Mouse (Mus musculus) intestine, embryonic 14.5 days (tissue): ENCODE results near the gene Ints1. TPM values are rescaled to one million over a fixed set of nuclear protein-coding genes. Genes with fewer than 3 reads are reported as not detected.

Experiments used
- ATAC-seq: fragments of 200-750 bp; cut with Nextera tagmentation; replicated peaks from 2 replicates; pipeline ENCODE4 v1.8.0; 2017; ENCODE audit warnings: low read depth, moderate number of reproducible peaks, moderate TSS enrichment, moderate library complexity; ENCODE audit not compliant: low FRiP score, low TSS enrichment
- DNase-seq: peaks from one replicate; pipeline ENCODE4 v3.0.0-alpha.2; 2018; ENCODE audit warnings: low spot score
- H3K27ac ChIP-seq: fragments of 300-500 bp; sonication (generic); 2 replicates; pipeline ENCODE4 v1.5.1; 2014; ENCODE audit warnings: low read depth, mild to moderate bottlenecking, control low read depth
- H3K27me3 ChIP-seq: fragments of 300-500 bp; sonication (generic); replicated peaks from 2 replicates; pipeline ENCODE4 v1.6.1; 2014; ENCODE audit warnings: low read length, control low read depth; ENCODE audit not compliant: control insufficient read depth, insufficient read depth
- H3K36me3 ChIP-seq: fragments of 300-500 bp; sonication (generic); 2 replicates; pipeline ENCODE4 v1.6.1; 2014; ENCODE audit warnings: low read length, control low read depth; ENCODE audit not compliant: control insufficient read depth, insufficient read depth
- H3K4me1 ChIP-seq: fragments of 300-500 bp; sonication (generic); replicated peaks from 2 replicates; pipeline ENCODE4 v1.6.1; 2014; ENCODE audit warnings: low read length, control low read depth, mixed read lengths; ENCODE audit not compliant: control insufficient read depth, insufficient read depth
- H3K4me2 ChIP-seq: fragments of 300-500 bp; sonication (generic); 2 replicates; pipeline ENCODE4 v1.6.1; 2014; ENCODE audit warnings: low read length
- H3K4me3 ChIP-seq: fragments of 300-500 bp; sonication (generic); 2 replicates; pipeline ENCODE4 v1.5.1; 2014; ENCODE audit warnings: low read depth, low read length, control low read depth, mixed read lengths
- H3K9ac ChIP-seq: fragments of 300-500 bp; sonication (generic); 2 replicates; pipeline ENCODE4 v1.6.1; 2014; ENCODE audit warnings: mild to moderate bottlenecking, low read length
- H3K9me3 ChIP-seq: fragments of 300-500 bp; sonication (generic); 2 replicates; pipeline ENCODE4 v1.6.1; 2016; ENCODE audit warnings: low read length, control low read depth; ENCODE audit not compliant: control insufficient read depth
- WGBS: fragments of 180-500 bp; shearing (Covaris S2); extraction: QIAGEN DNeasy Blood & Tissue Kit; methylation state at CpG from one replicate; pipeline ENCODE4 v1.1.7; 2014; 5-methylcytosine and 5-hydroxymethylcytosine counted together
- polyA plus RNA-seq: library from polyadenylated mRNA; unstranded; fragments of >200 nt; fragmentation: Nextera tagmentation; extraction: Ambion mirVana; gene quantifications from 2 replicates; pipeline ENCODE4 v1.2.1, GENCODE M21; 2014

Gene Ints1
- polyA plus RNA-seq, 1 experiment from 2014 or later: 42.5 TPM

DNA sequence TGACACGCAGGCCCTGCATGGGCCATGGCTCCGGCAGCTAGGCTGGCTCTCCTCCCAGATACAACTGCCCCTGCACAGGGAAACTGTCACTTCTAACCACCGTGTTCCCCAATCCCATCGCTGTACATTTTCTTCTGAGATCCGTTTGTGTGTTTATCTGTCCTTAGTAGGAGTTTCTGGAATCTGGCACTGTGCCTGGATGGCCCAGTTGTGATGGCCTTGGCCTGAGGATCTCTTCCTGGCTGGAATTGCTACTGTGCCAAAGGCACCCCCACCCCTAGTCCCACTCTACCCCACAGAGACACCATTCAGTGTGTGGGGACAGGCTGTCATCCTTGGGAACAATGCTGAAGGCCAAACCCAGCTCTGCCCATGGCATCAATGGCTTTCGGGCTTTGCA is 40.5 kb upstream of the Ints1 start:
- WGBS: 71% methylated on average over 6 of the region's 6 CpGs
- Histone ChIP-seq H3K9me3 (no peaks in the 10 kb centered on the region), H3K27me3 (peaks cover 26% of the 10 kb centered on the region), H3K4me3 (no peak overlapping the region), H3K27ac (no peak overlapping the region), H3K4me2 (no peak overlapping the region), H3K4me1 (peaks cover 4% of the 10 kb centered on the region; the same call in 1 of the 2 replicates), H3K36me3 (no peaks in the 10 kb centered on the region), H3K9ac (no peak overlapping the region)
- no peak for ATAC-seq
- DNase-seq: no peak

DNA sequence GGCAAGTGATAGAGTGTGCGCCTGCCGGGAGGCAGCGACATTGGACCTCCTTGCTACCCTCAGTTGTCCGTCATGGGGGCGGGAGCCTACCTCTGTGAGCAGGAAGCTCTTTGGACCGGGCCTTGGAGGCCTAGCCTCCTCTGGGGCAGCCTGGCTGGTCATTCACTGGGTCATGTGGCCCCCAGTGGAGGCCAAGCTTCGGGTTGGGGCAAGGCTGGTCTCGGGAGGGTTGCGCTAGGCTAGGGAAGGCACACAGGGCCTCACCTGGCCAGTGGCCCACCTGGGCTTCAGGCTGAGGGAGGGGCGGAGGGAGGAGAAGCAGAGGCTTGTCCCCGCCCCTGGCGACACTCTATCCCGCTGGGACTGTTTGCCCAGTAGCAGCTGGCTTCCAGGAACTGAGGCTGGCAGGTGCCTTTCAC is 38.5 kb upstream of the Ints1 start:
- 8% methylated on average over 13 of the region's 13 CpGs for WGBS
- H3K27ac ChIP-seq: 0 out of 2 replicates have a peak overlapping the region, but pooled peaks have one; percentile 2

DNA sequence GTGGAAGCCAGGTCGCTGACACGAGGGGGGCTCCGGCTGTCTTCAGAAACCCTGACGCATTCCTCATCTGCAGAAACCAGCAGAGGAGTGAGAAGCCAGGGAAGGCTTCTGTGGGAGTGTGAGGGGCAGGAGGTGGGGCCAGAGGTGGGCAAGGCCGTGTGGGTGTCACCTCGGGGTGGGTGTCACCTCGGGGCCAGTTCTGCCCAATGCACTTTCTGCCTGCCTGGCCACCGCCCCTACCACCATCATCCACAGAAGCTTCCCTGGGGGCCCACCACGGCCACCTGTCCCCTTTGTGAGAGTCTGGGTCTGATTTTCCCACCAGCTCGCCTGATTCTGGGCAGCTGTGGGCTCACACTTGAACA is 37.6 kb upstream of the Ints1 start:
- Histone ChIP-seq H3K4me2 (peak overlapping the region; percentile 31), H3K4me3 (no peak overlapping the region), H3K9ac (no peak overlapping the region), H3K9me3 (no peaks in the 10 kb centered on the region), H3K4me1 (0 out of 2 replicates have a peak, but pooled peaks cover 3% of the 10 kb centered on the region), H3K27me3 (peaks cover 26% of the 10 kb centered on the region), H3K36me3 (no peaks in the 10 kb centered on the region), H3K27ac (no peak overlapping the region)
- ATAC-seq: no peak
- DNase-seq: no peak
- WGBS: 39% methylated on average over 10 of the region's 10 CpGs

More for the DNA sequence above, 38.5 kb upstream of the Ints1 start:
- Histone ChIP-seq H3K4me2 (peak overlapping the region; percentile 31), H3K9me3 (no peaks in the 10 kb centered on the region), H3K9ac (no peak overlapping the region), H3K4me1 (0 out of 2 replicates have a peak, but pooled peaks cover 3% of the 10 kb centered on the region), H3K27me3 (peaks cover 26% of the 10 kb centered on the region), H3K36me3 (no peaks in the 10 kb centered on the region), H3K4me3 (peak overlapping the region; percentile 29)
- DNase-seq (no peak), ATAC-seq (peak; percentile 57)

DNA sequence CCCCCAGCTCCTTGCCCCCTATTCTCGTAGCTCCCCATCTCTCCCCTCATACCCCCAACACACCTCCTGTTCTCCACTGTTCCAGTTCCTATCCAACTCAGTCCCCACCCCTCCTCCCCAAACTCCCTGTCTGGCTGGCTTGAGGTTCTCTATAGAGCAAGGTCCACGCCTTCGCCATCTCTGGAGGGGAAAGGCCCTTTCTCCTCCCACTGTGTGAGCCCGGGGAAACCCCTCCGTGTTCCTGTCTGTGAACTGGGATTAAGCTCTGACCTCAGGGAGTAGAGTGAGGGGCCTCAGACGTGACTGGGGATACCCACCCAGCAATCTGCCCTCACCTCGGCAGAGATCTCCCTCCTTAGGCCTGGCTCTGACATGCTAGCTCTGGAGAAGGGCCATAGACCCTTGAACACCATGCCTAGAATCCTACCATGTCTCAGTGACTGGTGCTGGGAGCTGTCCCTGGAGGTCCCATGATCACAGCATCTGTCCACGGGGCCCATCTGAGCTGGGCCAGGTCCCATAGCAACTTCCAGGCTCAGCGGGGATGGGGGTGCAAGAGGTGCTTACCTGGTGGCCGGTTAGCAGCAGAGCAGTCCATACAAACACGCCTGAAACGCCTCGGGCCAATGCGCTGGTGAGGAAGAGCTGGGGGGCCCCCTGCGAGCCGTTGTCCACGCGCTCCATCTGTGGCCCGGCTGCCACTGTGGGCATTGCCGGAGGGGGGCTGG is 37.1 kb upstream of the Ints1 start:
- Histone ChIP-seq H3K4me1 (0 out of 2 replicates have a peak, but pooled peaks cover 3% of the 10 kb centered on the region), H3K9ac (no peak overlapping the region), H3K9me3 (no peaks in the 10 kb centered on the region), H3K36me3 (no peaks in the 10 kb centered on the region), H3K4me2 (peak overlapping the region; percentile 31; the same call in 1 of the 2 replicates), H3K4me3 (no peak overlapping the region), H3K27ac (no peak overlapping the region), H3K27me3 (peaks cover 26% of the 10 kb centered on the region)
- WGBS: 67% methylated on average over 20 of the region's 20 CpGs
- DNase-seq (no peak), ATAC-seq (no peak)

DNA sequence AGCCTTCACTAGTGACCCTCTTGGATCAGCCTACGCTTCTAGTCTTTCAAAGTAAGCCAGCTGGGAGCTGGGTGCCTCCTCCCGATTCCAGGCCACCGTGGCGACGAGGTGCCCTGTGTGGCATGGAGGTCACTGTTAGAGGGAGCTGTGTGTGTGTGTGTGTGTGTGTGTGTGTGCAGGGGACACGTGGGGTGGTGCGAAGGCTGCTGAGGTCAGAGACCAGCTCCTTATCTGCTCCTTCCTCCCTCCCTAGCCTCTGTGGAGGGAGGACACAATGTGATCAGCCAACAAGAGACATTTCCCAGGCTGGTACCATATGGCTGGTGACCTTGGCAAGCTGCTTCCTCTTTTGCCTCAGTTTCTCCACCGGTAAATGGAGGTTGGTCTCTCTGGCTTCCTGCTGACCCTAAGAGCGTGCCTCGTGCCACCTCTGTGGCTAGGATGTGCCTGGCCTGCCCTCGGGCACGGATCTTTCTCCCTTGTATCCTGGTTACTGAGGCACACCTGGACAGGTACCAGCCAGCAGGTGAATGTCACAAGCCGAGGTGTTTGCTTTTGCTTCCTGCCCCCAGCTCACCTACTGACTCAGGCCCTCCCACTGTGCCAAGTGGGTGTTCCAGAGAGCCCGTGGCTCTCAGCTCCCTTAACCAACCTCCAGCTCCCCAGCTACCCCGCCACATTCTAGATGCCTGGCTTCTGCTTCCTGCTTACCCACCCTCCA is 36.4 kb upstream of the Ints1 start:
- ATAC-seq (no peak), DNase-seq (no peak)
- Histone ChIP-seq H3K9ac (no peak overlapping the region), H3K27me3 (peaks cover 26% of the 10 kb centered on the region), H3K4me3 (no peak overlapping the region), H3K9me3 (no peaks in the 10 kb centered on the region), H3K27ac (no peak overlapping the region), H3K36me3 (no peaks in the 10 kb centered on the region), H3K4me1 (0 out of 2 replicates have a peak, but pooled peaks cover 3% of the 10 kb centered on the region), H3K4me2 (no peak overlapping the region)
- WGBS: 80% methylated on average over 15 of the region's 15 CpGs

DNA sequence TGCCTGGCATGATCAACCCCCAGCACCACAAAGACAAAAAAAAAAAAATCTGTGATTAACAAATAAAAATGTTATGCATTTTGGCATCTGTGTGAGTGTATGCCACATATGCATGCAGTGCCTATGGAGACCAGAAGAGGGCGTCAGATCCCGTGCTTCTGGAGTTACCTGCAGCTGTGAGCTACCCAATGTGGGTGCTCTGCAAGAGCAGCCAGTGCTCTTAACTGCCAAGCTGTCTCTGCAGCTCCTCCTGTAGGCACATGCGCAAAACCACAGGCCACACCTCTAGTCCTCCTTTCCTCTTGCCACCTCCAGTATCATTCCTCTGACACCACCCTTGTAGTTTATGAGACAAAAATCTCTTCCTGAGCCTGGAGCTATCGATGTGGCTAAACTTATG is 33.9 kb upstream of the Ints1 start:
- Histone ChIP-seq H3K9me3 (no peaks in the 10 kb centered on the region), H3K4me1 (0 out of 2 replicates have a peak, but pooled peaks cover 5% of the 10 kb centered on the region), H3K27me3 (peaks cover 20% of the 10 kb centered on the region), H3K27ac (no peak overlapping the region), H3K4me2 (no peak overlapping the region), H3K4me3 (no peak overlapping the region), H3K36me3 (no peaks in the 10 kb centered on the region), H3K9ac (no peak overlapping the region)
- no peak for ATAC-seq
- no peak for DNase-seq
- WGBS: 62% methylated on average over 4 of the region's 4 CpGs

DNA sequence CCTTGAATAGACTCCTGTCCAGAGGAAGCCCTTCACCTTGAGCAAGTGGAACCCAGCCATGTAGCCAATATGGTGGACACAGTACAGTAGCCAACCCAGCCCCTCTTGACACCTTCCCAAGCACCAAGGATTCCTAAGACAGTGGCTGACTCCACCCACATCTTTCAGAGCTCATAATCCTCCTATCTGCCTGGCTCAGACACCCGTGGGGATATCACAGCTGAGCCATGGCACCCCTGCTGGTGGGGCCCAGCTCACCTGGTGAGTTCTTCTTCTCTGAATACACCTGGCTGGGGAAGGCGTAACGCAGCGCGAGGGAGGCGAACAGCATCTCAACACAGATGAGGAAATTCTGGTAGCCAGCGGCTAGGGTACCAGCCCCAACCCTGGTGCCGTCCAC is 30.4 kb upstream of the Ints1 start:
- Histone ChIP-seq H3K4me3 (no peak overlapping the region), H3K27ac (no peak overlapping the region), H3K9me3 (no peaks in the 10 kb centered on the region), H3K4me2 (no peak overlapping the region), H3K27me3 (no peaks in the 10 kb centered on the region), H3K9ac (no peak overlapping the region), H3K4me1 (0 out of 2 replicates have a peak, but pooled peaks cover 13% of the 10 kb centered on the region), H3K36me3 (peaks cover 6% of the 10 kb centered on the region; the same call in 1 of the 2 replicates)
- no peak for ATAC-seq
- 90% methylated on average over 8 of the region's 8 CpGs for WGBS
- no peak for DNase-seq

DNA sequence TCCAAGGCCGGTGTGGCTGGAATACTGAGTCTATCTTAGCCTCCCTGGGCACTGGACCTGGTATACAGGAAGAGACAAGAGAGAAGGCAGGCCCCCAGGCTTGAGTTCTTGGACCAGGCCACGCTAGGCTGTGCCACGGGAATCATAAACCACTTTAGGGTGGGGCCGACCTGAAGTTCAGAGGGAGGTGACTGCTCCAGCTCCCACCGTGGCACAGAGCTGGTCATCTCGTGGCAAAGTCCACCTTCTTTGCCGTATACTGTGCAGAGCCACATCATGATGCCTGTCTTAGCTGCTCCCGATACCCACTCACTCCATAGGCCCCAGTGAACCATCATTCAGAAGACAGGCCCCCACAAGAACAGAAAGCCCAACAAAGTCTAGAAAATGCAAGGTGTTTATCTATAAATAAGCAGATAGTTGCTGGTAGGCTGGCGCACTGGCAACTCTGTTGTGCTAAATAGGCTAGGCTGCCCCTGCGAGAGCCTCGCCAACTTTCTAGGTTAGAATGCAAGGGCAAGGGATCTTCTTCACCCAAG is 29.2 kb upstream of the Ints1 start:
- Histone ChIP-seq H3K4me3 (no peak overlapping the region), H3K4me1 (0 out of 2 replicates have a peak, but pooled peaks cover 13% of the 10 kb centered on the region), H3K4me2 (no peak overlapping the region), H3K27ac (peak overlapping the region; percentile 43), H3K27me3 (no peaks in the 10 kb centered on the region), H3K36me3 (peaks cover 17% of the 10 kb centered on the region), H3K9me3 (no peaks in the 10 kb centered on the region), H3K9ac (no peak overlapping the region)
- DNase-seq (no peak), ATAC-seq (no peak)
- 73% methylated on average over 11 of the region's 11 CpGs for WGBS
